Mouse (Mus musculus): Measurements from ENCODE around the gene Myo6. TPM values are rescaled to one million over a fixed set of nuclear protein-coding genes. Genes with fewer than 3 reads are reported as not detected.

The Myo6 gene
- total RNA-seq (2021): 10 to 100 TPM; 32.2 to 56.4 TPM
- long read RNA-seq, experiment 1, partial matches to known transcripts: 1 of 1 reads
- long read RNA-seq, experiment 1, other reads (novel, unspliced or antisense): 0 of 1 reads
- long read RNA-seq, experiment 2, full-length matches to known transcripts: 4 of 34 reads
- long read RNA-seq, experiment 2, partial matches to known transcripts: 17 of 34 reads
- long read RNA-seq, experiment 2, other reads (novel, unspliced or antisense): 13 of 34 reads

GRCm38 (mm10) chr9:80164611-80165474 lies at the start of gene Myo6:
Myo6 (plus strand) TSS chr9:80165031.
- peak; percentile 93 to 96 for DNase-seq (ENCODE audit: low spot score in 2 of 2)

DNA sequence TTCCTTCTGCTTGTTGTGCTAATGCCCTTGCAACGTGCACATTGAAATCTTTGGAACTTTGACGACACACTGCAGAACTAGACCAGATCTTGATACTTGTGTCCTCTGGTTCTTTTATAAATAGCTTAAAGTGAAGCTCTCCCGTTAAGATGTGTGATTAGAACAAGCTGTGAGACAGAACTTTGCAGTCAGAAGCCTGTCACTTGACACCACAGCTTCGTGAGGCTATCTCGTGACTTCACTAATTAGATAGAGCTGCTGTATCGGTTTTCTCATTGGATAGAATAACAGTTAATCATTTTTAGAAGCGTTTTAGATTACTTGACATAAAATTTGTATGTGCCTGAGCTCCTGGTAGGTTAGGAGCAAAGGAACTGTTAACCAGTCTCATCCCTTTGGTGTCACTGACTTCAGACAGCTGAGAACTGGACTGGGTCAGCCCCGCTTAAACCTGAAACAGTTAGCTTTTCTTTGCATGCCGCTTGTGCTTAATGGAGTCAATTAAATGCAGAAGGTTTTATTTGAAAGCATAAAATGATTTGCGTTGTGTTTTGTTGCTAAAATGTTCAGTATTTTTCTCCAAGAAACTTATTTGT lies 18.7 kb upstream of the Myo6 start:
- DNase-seq (ENCODE audit: low spot score in 2 of 2): no peak

- no peak for DNase-seq (ENCODE audit: low spot score in 2 of 2)
These were observed 15.2 kb upstream of the Myo6 start for GRCm38 (mm10) chr9:80149594-80149993.

DNA sequence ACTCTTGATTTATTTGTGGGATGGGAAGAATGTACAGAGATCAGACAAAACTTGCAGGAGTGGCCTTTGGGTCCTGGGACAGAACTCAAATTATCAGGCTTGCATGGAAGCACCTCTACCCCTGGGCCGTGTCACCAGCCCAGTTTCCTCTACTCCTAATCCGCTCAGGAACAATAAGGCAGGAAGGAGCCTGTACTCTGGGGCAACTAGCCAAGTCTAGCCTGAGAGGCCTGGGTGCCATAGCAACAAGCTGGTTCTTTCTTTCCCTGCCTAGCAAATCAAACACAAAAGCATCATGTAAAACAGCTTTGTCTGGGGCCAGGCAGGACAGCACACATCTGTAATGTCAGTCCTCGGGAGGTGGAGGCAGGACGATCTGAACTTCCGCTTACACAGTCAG lies 9.6 kb upstream of the Myo6 start:
- no peak for DNase-seq (ENCODE audit: low spot score in 2 of 2)

- DNase-seq (ENCODE audit: low spot score in 2 of 2): no peak
These were observed 8.1 kb upstream of the Myo6 start for GRCm38 (mm10) chr9:80156780-80157179.

DNA sequence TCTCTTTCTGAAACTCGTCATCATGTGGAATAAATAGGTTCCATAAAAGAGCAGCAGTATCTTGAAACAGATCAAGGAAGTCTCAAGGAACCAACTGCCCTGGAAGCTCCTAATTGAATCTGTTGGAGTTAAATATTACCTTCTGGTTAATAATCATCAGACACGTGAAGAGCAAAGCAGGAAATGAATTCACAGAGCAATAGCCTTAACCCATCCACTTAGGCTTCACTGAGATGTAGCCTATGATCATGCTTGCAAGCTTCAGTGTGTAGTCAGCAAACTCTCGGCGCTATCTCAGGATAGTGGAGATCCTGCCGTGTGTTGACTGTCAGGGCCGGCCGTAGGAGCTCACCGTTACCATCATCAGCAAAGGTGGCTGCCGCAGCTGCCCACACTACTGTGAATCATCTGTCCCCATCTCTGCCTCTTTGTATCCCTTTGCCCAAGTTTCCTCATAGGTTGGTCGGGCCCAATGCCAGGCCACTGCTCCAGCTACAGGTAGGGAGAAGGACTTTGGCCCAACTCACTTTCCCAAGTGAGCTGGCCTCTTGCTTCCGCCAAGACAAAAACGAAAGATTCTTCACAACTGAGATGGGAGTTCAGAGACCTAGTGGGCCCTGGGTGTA lies 6.9 kb upstream of the Myo6 start:
- no peak for DNase-seq (ENCODE audit: low spot score in 2 of 2)

DNA sequence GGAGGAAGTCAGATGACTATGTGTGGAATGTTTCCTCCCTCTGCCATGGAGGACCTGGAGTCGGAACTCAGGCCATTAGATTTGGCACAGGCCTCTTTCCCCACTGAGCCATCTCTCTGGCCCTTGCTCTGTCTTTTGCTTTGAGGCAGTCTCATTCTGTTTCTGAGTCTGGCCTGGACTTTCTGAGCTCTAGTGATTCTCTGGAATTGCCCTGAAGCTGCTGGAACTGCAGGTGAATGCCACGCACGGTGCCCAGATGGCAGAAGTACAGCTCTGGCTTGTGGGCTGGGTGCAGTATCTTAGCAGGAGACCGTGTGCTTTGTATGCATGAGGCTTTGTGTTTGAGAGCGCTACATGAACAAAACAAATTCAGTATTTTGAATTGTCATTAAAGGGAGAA lies 5.9 kb upstream of the Myo6 start:
- no peak for DNase-seq (ENCODE audit: low spot score in 2 of 2)

- no peak for DNase-seq (ENCODE audit: low spot score in 2 of 2)
These were observed 3.4 kb upstream of the Myo6 start for GRCm38 (mm10) chr9:80161451-80161850.

GRCm38 (mm10) chr9:80163126-80163723 lies 1.6 kb upstream of the Myo6 start:
- DNase-seq (ENCODE audit: low spot score in 2 of 2): no peak

GRCm38 (mm10) chr9:80164191-80164590 lies 640 bp upstream of the Myo6 start:
- no peak for DNase-seq (ENCODE audit: low spot score in 2 of 2)

DNA sequence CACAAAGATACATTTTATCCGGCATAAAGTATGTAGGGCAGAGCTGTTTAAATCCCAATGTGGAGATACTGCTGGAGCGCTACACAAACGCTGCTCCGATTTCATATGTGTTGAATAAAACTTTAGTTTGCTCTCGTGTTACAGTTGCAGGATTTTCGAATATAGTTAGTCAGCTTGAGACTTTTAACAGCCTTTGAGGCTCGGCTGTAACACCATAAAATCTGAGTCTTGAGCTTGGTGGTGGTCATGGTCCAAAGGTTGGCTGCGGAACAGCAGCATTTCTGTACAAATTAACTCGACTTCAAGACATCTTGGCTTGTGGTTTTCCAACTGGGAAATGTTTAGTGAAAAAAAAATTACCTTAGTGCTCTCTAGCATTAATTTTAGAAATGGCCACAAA lies 859 bp downstream of the Myo6 start:
- DNase-seq (ENCODE audit: low spot score in 2 of 2): no peak

DNA sequence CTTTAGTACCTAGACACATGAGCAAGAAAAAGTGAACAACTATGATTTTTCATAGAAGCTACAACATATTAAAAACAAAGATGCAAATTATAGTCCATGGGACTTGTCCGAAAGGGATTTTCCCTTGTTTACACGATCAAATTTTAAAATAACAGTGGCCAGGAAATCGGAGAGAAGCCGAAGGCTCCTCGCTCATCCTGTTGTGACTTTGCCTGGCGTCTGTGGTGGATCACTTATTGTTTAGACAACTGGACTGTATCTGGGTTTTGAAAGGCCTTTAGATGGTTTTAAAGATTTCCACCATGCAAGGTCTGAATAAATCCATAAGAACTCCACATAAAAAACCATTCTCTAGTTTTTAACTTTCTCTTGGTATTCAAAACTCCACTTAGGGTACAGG lies 1.6 kb downstream of the Myo6 start:
- no peak for DNase-seq (ENCODE audit: low spot score in 2 of 2)

- no peak for DNase-seq (ENCODE audit: low spot score in 2 of 2)
These were observed 2.3 kb downstream of the Myo6 start for GRCm38 (mm10) chr9:80167089-80167488.

- DNase-seq (ENCODE audit: low spot score in 2 of 2): no peak
These were observed 4.7 kb downstream of the Myo6 start for GRCm38 (mm10) chr9:80169551-80169950.

DNA sequence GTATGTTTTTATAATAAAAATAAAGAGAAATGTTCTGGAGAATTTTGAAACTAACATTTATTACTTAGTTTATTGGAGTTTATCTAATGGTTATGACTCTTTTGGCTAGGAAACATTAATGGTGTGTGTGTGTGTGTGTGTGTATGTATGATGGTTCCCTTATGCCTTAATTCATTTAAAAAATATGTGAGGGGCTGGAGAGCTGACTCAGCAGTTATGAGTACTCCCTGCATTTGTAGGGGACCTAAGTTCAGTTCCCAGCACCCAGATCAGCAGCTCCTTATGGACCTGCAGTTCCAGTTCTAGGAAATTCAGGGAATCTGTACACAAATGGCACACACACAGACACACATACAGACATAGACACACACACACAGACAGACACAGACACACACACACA lies 6.4 kb downstream of the Myo6 start:
- DNase-seq (ENCODE audit: low spot score in 2 of 2): no peak

GRCm38 (mm10) chr9:80172396-80173222 lies 7.8 kb downstream of the Myo6 start:
- no peak for DNase-seq (ENCODE audit: low spot score in 2 of 2)

DNA sequence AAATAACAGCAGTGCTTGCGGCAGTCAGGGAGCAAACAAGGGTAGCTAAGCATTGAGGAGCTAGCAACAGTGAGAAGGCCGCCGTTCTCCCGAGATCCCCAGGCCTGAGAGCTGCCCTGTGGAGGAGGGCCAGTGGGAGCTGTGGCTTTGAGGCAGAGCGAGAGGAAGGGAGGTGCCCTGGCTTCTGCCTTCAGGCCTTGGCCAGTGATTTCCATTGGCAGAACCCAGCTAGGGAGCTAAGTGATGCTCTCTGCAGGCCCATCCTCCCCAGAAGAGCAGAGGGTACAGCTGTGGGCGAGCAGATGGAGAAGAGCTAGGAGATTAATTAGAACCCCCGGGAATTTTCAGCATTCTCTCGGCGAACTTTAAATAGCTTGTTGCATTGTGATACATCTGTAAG lies 8.8 kb downstream of the Myo6 start:
- DNase-seq (ENCODE audit: low spot score in 2 of 2): no peak

- DNase-seq (ENCODE audit: low spot score in 2 of 2): no peak
These were observed 12.1 kb downstream of the Myo6 start for GRCm38 (mm10) chr9:80176696-80177478.

- DNase-seq (ENCODE audit: low spot score in 2 of 2): no peak
These were observed 13.8 kb downstream of the Myo6 start for GRCm38 (mm10) chr9:80178670-80179069.

- no peak for DNase-seq (ENCODE audit: low spot score in 2 of 2)
These were observed 14.9 kb downstream of the Myo6 start for GRCm38 (mm10) chr9:80179688-80180087.

All from adrenal gland, postnatal 4 days (tissue).